Mouse (Mus musculus): ENCODE data around the gene Znrf3. TPM values are rescaled to one million over a fixed set of nuclear protein-coding genes. Genes with fewer than 3 reads are reported as not detected.
"Not testable (repeated sequence)": the region's sequence is repeated elsewhere in the genome, so short reads cannot be mapped to it uniquely, and the experiment has no call there.

The Znrf3 gene
- 7.7 and 9.0 TPM in 2 replicates for polyA plus RNA-seq (2015; fragmentation: Nextera tagmentation; extraction: Ambion mirVana)

DNA sequence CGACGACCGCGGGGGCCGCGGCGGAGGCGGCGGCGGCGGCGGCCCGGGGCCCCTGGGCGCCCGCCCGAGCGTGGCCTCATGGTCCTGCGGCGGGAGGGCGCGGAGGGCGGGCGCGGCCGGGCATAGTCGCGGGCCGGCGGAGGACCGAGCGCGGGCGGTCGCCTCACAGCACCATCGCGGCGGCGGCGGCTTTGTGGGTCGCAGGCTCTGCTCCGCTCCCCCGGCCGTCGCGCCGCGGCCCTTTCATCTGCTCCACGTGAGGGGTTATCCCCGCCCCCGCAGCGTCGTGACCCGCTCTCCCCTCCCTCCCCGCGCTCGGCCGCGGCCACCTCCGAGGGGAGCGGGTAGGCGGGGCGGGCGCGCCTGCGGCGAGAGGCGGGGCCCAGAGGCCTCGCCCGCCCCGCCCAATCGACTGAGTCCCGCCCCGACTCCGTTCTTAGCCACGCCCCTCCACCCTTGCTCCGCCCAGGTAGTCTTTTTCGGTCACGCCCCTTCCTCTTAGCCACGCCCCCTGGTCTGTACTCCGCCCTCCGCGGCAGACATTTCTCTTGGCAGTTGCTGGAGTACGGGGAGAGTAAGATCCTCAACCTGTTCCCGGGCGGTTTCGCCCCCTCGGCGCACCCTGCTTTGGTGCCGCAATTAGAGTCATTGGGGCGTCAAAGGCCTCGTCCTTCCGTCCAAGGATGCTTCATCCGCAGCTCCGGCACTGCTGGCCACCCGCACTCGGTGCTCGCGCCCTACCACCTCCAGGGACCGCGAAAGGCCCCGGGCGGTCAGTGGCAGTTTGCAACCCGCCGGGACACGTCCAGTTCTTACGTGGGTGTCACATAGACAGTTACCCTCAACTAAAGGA lies at the start of gene Znrf3:
Znrf3 (minus strand) TSS at position 249 of the 853 bp plus-strand sequence.
- Histone ChIP-seq H3K27me3 (ENCODE audit: control insufficient read depth, insufficient read depth, low read depth, low read length) (no peaks in the 10 kb centered on the region), H3K4me2 (ENCODE audit: low read length) (peak within 1 kb of the TSS; percentile 96), H3K4me1 (ENCODE audit: control insufficient read depth, insufficient read depth, low read length) (peaks cover 20% of the 10 kb centered on the region), H3K9ac (ENCODE audit: low read depth, low read length) (peak within 1 kb of the TSS; percentile 78), H3K36me3 (ENCODE audit: control insufficient read depth, insufficient read depth, low read length) (no peaks in the 10 kb centered on the region), H3K27ac (ENCODE audit: low read length) (peak within 1 kb of the TSS; percentile 64), H3K9me3 (replicated peaks; ENCODE audit: control insufficient read depth, low read length, poor library complexity, severe bottlenecking) (no peaks in the 10 kb centered on the region), H3K4me3 (ENCODE audit: low read depth, low read length) (peak within 1 kb of the TSS; percentile 83)
- peak; percentile 81 for ATAC-seq
- under 1% methylated on average over 44 of the region's 106 CpGs for WGBS

DNA sequence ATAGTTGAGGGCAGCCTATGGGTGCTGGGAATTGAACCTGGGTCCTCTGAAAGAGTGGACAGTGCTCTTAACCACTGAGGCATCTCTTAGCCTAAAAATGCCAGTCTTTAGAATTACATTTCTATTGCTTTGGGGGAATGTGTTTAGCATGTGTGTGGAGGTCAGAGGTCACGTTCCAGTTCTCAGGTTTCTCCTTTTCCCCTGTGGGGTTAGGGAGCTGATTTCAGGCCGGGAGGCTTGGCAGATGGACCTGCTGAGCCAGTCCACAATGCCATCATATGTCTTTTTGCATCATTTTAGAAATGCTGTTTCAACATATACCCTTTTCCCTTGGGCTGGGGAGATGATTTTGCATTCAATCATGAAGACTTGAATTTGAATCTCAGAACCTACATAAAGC lies 49.2 kb upstream of the Znrf3 start:
- WGBS = 60% methylated on average over 2 of the region's 2 CpGs
- Histone ChIP-seq H3K9me3 (replicated peaks; ENCODE audit: control insufficient read depth, low read length, poor library complexity, severe bottlenecking) (no peaks in the 10 kb centered on the region), H3K27ac (ENCODE audit: low read length) (no peak overlapping the region), H3K9ac (ENCODE audit: low read depth, low read length) (no peak overlapping the region), H3K4me2 (ENCODE audit: low read length) (no peak overlapping the region), H3K4me3 (ENCODE audit: low read depth, low read length) (no peak overlapping the region), H3K4me1 (ENCODE audit: control insufficient read depth, insufficient read depth, low read length) (no peaks in the 10 kb centered on the region), H3K27me3 (ENCODE audit: control insufficient read depth, insufficient read depth, low read depth, low read length) (no peaks in the 10 kb centered on the region), H3K36me3 (ENCODE audit: control insufficient read depth, insufficient read depth, low read length) (no peaks in the 10 kb centered on the region)
- ATAC-seq = no peak

DNA sequence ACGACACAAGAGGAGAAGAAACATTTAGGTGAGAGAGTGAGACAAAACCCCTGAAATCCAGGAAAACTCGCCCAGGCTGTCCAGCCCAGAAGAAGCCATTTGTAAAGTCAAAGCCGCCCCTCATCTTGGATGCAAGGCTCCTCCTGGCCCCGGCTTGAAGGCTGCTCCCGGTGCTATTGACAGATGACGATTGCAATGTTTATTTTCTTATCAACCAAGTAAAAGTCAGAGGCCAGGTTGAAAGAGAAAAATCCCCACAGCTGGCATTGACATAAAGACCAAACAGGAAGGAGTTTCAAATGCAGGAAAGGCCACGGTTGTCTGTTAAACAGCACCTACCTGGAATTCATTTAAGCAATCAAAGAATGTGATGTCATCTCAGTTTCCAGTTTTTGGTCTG lies 47.3 kb upstream of the Znrf3 start:
- WGBS = 81% methylated on average over 7 of the region's 7 CpGs
- ATAC-seq = no peak
- no peaks in the 10 kb centered on the region for H3K9me3 ChIP-seq (replicated peaks; ENCODE audit: control insufficient read depth, low read length, poor library complexity, severe bottlenecking)

DNA sequence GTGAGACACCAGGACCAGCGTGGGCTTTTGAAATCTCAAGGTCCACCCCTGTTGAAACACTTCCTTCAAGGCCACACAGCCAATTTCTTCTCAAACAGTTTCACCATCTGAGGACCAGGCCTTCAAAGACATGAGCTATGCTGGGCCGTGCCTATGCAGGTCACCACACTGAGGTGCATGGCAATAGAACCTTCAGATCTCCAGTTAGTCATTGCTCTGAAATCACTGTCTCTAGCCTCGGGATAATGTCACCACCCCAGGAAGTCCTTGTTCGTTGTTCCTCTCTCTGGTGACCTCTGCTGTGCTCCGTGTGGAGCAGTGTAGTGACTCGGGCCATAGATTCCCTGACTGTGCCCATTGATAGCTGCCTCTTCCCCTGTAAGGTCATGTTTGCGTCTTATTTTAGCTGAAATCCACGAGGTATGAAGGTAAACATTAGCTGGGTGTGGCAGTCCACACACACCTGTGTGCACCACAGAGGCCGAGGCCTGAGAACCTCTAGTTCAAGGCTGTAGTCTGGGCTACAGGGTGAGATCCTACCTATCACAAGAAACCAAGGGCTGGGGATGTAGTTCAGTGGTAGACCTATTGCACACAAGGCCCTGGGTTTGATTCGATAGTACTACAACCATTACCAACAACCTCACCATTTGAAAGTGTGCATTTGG lies 46.5 kb upstream of the Znrf3 start:
- H3K9me3 ChIP-seq (replicated peaks; ENCODE audit: control insufficient read depth, low read length, poor library complexity, severe bottlenecking) = no peaks in the 10 kb centered on the region
- no peaks in the 10 kb centered on the region for H3K36me3 ChIP-seq (ENCODE audit: control insufficient read depth, insufficient read depth, low read length)
- ATAC-seq = no peak
- H3K4me3 ChIP-seq (ENCODE audit: low read depth, low read length) = no peak overlapping the region
- no peak overlapping the region for H3K4me2 ChIP-seq (ENCODE audit: low read length)
- whole genome bisulfite sequencing = 84% methylated on average over 10 of the region's 10 CpGs
- no peaks in the 10 kb centered on the region for H3K4me1 ChIP-seq (ENCODE audit: control insufficient read depth, insufficient read depth, low read length)
- no peaks in the 10 kb centered on the region for H3K27me3 ChIP-seq (ENCODE audit: control insufficient read depth, insufficient read depth, low read depth, low read length)
- H3K9ac ChIP-seq (ENCODE audit: low read depth, low read length) = no peak overlapping the region
- H3K27ac ChIP-seq (ENCODE audit: low read length) = no peak overlapping the region

More for the DNA sequence above, 47.3 kb upstream of the Znrf3 start:
- Histone ChIP-seq H3K9ac (ENCODE audit: low read depth, low read length) (no peak overlapping the region), H3K4me1 (ENCODE audit: control insufficient read depth, insufficient read depth, low read length) (no peaks in the 10 kb centered on the region), H3K27me3 (ENCODE audit: control insufficient read depth, insufficient read depth, low read depth, low read length) (no peaks in the 10 kb centered on the region), H3K36me3 (ENCODE audit: control insufficient read depth, insufficient read depth, low read length) (no peaks in the 10 kb centered on the region), H3K4me2 (ENCODE audit: low read length) (no peak overlapping the region), H3K27ac (ENCODE audit: low read length) (no peak overlapping the region), H3K4me3 (ENCODE audit: low read depth, low read length) (no peak overlapping the region)

DNA sequence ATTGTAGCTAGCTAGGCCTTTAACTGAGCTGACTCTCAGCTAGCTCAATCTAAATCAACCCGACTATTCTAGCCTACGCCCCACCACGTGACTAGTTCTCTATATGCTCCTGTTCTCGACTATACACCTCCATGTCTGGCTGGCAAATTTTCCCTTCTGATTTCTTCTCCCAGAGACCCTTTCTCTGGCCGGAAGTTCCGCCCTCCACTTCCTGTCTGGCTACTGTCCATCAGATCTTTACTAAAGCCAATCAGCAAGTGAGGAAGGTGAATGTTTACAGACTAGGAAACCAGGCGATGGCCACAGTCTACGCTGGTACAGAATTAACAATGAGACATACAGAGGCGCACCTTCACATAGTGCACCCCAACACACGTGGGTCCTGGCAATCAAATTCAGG lies 44.8 kb upstream of the Znrf3 start:
- 87% methylated on average over 10 of the region's 10 CpGs for WGBS

DNA sequence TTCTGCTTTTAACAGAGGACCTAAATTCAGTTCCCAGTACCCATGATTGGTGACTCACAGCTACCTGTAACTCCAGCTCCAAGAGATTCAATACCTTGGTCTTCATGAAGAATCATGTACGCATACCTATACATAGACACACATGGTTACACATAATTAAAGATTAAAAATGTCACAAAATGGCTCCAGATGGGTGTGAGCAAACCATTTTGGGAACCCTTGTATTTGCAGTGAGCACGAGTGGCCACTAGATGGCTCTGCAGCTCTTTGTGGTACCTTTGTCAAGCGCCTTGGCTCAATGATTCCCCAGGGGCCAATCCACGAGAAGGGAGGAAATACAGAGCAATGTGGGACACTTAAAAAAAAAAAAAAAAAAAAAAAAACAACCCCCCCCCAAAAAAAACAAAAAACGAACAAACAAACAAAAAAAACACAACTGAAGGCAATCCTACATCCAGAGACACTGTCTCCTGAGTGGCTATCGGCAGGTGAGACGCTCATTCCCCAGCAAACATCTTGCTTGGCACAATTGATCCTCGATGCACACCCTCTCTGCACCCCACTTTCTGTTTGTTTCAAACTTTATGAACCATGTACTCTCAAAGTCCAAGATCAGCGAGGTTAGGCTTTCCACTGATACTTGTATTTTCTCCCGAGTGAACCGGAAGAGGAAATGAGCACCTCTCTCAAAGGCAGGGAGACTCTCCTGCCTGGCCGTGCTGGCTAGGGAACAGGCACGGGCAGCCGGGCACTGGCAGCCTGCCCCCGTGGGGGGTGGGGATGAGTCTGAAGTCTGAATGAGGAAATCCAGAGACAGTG lies 40.8 kb upstream of the Znrf3 start:
- H3K4me2 ChIP-seq (ENCODE audit: low read length) = peak overlapping the region; percentile 76
- H3K27ac ChIP-seq (ENCODE audit: low read length) = no peak overlapping the region
- peak overlapping the region; percentile 43 for H3K4me3 ChIP-seq (ENCODE audit: low read depth, low read length)
- H3K4me1 ChIP-seq (ENCODE audit: control insufficient read depth, insufficient read depth, low read length) = peaks cover 2% of the 10 kb centered on the region; the same call in 1 of the 2 replicates
- peak overlapping the region; percentile 62 for H3K9ac ChIP-seq (ENCODE audit: low read depth, low read length)
- H3K9me3 ChIP-seq (replicated peaks; ENCODE audit: control insufficient read depth, low read length, poor library complexity, severe bottlenecking) = no peaks in the 10 kb centered on the region
- no peaks in the 10 kb centered on the region for H3K36me3 ChIP-seq (ENCODE audit: control insufficient read depth, insufficient read depth, low read length)
- peak; percentile 77 for ATAC-seq
- WGBS = 19% methylated on average over 15 of the region's 15 CpGs
- H3K27me3 ChIP-seq (ENCODE audit: control insufficient read depth, insufficient read depth, low read depth, low read length) = no peaks in the 10 kb centered on the region

More for the DNA sequence above, 44.8 kb upstream of the Znrf3 start:
- H3K27me3 ChIP-seq (ENCODE audit: control insufficient read depth, insufficient read depth, low read depth, low read length); H3K4me3 ChIP-seq (ENCODE audit: low read depth, low read length); H3K36me3 ChIP-seq (ENCODE audit: control insufficient read depth, insufficient read depth, low read length); H3K9me3 ChIP-seq (replicated peaks; ENCODE audit: control insufficient read depth, low read length, poor library complexity, severe bottlenecking); H3K27ac ChIP-seq (ENCODE audit: low read length); H3K9ac ChIP-seq (ENCODE audit: low read depth, low read length); H3K4me1 ChIP-seq (ENCODE audit: control insufficient read depth, insufficient read depth, low read length); H3K4me2 ChIP-seq (ENCODE audit: low read length); ATAC-seq: not testable (repeated sequence)

DNA sequence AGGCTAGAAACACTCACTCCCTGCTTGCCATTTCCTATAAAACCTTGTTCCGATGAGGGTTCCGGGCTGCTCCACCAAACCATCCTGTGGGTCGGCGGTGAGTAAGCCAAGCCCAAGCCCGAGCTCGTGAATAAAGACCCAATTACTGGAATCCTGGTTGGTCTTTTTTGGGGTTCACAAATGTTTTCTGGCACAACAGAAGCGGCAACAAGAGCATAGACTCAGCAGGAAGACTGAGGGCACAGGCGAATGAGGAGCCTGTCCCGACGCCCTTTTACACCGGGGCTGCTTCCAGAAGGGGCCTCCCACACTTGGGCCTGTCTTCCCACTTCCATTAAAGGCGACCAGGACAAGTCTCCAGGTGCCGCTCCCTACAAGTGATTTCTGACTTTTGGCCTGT lies 37.9 kb upstream of the Znrf3 start:
- Histone ChIP-seq H3K9me3 (replicated peaks; ENCODE audit: control insufficient read depth, low read length, poor library complexity, severe bottlenecking) (no peaks in the 10 kb centered on the region), H3K9ac (ENCODE audit: low read depth, low read length) (no peak overlapping the region), H3K27ac (ENCODE audit: low read length) (no peak overlapping the region), H3K4me3 (ENCODE audit: low read depth, low read length) (no peak overlapping the region), H3K4me2 (ENCODE audit: low read length) (no peak overlapping the region), H3K4me1 (ENCODE audit: control insufficient read depth, insufficient read depth, low read length) (peaks cover 2% of the 10 kb centered on the region; the same call in 1 of the 2 replicates), H3K36me3 (ENCODE audit: control insufficient read depth, insufficient read depth, low read length) (no peaks in the 10 kb centered on the region), H3K27me3 (ENCODE audit: control insufficient read depth, insufficient read depth, low read depth, low read length) (no peaks in the 10 kb centered on the region)
- ATAC-seq = no peak
- WGBS = 91% methylated on average over 13 of the region's 13 CpGs

DNA sequence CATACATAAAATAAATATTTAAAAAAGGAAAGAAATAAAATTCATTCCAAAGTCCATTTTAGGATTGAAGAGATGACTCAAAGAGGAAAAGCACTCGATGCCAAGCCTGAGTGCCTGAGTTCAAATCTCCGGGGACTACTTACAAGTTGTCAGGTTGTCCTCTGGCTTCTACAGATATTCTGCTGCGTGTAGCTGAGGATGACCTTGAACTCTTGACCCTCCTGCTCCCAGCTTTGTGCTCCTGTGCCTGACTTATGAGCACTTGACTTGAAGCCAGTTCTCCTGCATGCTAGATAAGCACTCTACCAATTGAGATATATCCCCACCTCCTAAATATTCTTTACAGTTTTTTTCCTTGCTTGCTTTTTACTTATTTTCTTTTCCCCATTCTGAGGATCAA lies 34.2 kb upstream of the Znrf3 start:
- Histone ChIP-seq H3K4me1 (ENCODE audit: control insufficient read depth, insufficient read depth, low read length) (no peaks in the 10 kb centered on the region), H3K4me3 (ENCODE audit: low read depth, low read length) (no peak overlapping the region), H3K27ac (ENCODE audit: low read length) (no peak overlapping the region), H3K9me3 (replicated peaks; ENCODE audit: control insufficient read depth, low read length, poor library complexity, severe bottlenecking) (no peaks in the 10 kb centered on the region), H3K9ac (ENCODE audit: low read depth, low read length) (no peak overlapping the region), H3K27me3 (ENCODE audit: control insufficient read depth, insufficient read depth, low read depth, low read length) (no peaks in the 10 kb centered on the region), H3K36me3 (ENCODE audit: control insufficient read depth, insufficient read depth, low read length) (no peaks in the 10 kb centered on the region), H3K4me2 (ENCODE audit: low read length) (no peak overlapping the region)
- no peak for ATAC-seq
- WGBS = 95% methylated on average over 3 of the region's 3 CpGs

Measured in midbrain, embryonic 16.5 days (tissue).